Mouse (Mus musculus): ENCODE data around the gene Adgrl3.

- no peak for TF ChIP-seq USF1 (IDR thresholded peaks at IDR 0.05; ENCODE audit: low read depth)
- no peak for TF ChIP-seq POLR2A (IDR thresholded peaks at IDR 0.05; ENCODE audit: insufficient read length, low read depth)
- TF ChIP-seq POLR2AphosphoS2 (IDR thresholded peaks at IDR 0.05; ENCODE audit: insufficient read length, low read depth): no peak
- TF ChIP-seq TCF12 (IDR thresholded peaks at IDR 0.05; ENCODE audit: insufficient read depth, poor library complexity, severe bottlenecking): no peak
- no peak for TF ChIP-seq MYOG (IDR thresholded peaks at IDR 0.05; ENCODE audit: control insufficient read depth in 1 of 3, insufficient read depth in 1 of 3, insufficient read length in 2 of 3, low read depth in 2 of 3)
- no peak for TF ChIP-seq MYOD1 (IDR thresholded peaks at IDR 0.05; ENCODE audit: control insufficient read depth in 1 of 3, insufficient read length in 2 of 3, low read depth in 2 of 3)
- TF ChIP-seq CEBPB (IDR thresholded peaks at IDR 0.05; ENCODE audit: insufficient read depth, poor library complexity, severe bottlenecking): no peak
- TF ChIP-seq E2F4 (IDR thresholded peaks at IDR 0.05; ENCODE audit: insufficient read depth): no peak
- TF ChIP-seq REST (IDR thresholded peaks at IDR 0.05; ENCODE audit: insufficient read depth, insufficient read length): no peak
- no peak for TF ChIP-seq MAX (IDR thresholded peaks at IDR 0.05; ENCODE audit: low read depth)
- TF ChIP-seq TCF3 (IDR thresholded peaks at IDR 0.05; ENCODE audit: insufficient read length, low read depth): no peak
Measured at GRCm38 (mm10) chr5:81327392-81327791, 307.5 kb downstream of the Adgrl3 start.
